Mouse (Mus musculus) forebrain, embryonic 14.5 days (tissue): ENCODE measurements around the gene Mynn. TPM values are rescaled to one million over a fixed set of nuclear protein-coding genes. Genes with fewer than 3 reads are reported as not detected.
A peak's percentile ranks its signal among the peaks of the same experiment; 100 is the strongest.

Source experiments
- ATAC-seq: fragments of 200-750 bp; cut with Nextera tagmentation; 2 replicates; pipeline ENCODE4 v1.8.0; 2017; ENCODE audit warnings: mild to moderate bottlenecking, moderate library complexity
- DNase-seq: peaks from one replicate; pipeline ENCODE4 v3.0.0-alpha.2; 2015; ENCODE audit warnings: low spot score
- H3K27ac ChIP-seq: fragments of 300-500 bp; sonication (generic); 2 replicates; pipeline ENCODE4 v1.5.1; 2014; ENCODE audit warnings: low read depth, mild to moderate bottlenecking, control low read depth, low read length, moderate library complexity
- H3K27me3 ChIP-seq: fragments of 300-500 bp; sonication (generic); replicated peaks from 2 replicates; pipeline ENCODE4 v1.6.1; 2014; ENCODE audit warnings: low read length, control low read depth, mixed read lengths; ENCODE audit not compliant: control insufficient read depth, insufficient read depth
- H3K36me3 ChIP-seq: fragments of 300-500 bp; sonication (generic); 2 replicates; pipeline ENCODE4 v1.6.1; 2014; ENCODE audit warnings: low read length, control low read depth; ENCODE audit not compliant: control insufficient read depth, insufficient read depth
- H3K4me1 ChIP-seq: fragments of 300-500 bp; sonication (generic); 2 replicates; pipeline ENCODE4 v1.6.1; 2014; ENCODE audit warnings: antibody characterized with exemption, low read length, control low read depth; ENCODE audit not compliant: control insufficient read depth, insufficient read depth
- H3K4me2 ChIP-seq: fragments of 300-500 bp; sonication (generic); 2 replicates; pipeline ENCODE4 v1.6.1; 2014; ENCODE audit warnings: mild to moderate bottlenecking, control low read depth, low read length
- H3K4me3 ChIP-seq: fragments of 300-500 bp; sonication (generic); 2 replicates; pipeline ENCODE4 v1.5.1; 2014; ENCODE audit warnings: low read depth, low read length, control low read depth
- H3K9ac ChIP-seq: fragments of 300-500 bp; sonication (generic); 2 replicates; pipeline ENCODE4 v1.6.1; 2014; ENCODE audit warnings: mild to moderate bottlenecking, low read length, control low read depth, moderate library complexity
- H3K9me3 ChIP-seq: fragments of 300-500 bp; sonication (generic); replicated peaks from 2 replicates; pipeline ENCODE4 v1.6.1; 2016; ENCODE audit warnings: low read length, control low read depth, mixed read lengths; ENCODE audit not compliant: control insufficient read depth
- WGBS: fragments of 180-500 bp; shearing (Covaris S2); extraction: QIAGEN DNeasy Blood & Tissue Kit; methylation state at CpG from one replicate; pipeline ENCODE4 v1.1.7; 2014; 5-methylcytosine and 5-hydroxymethylcytosine counted together
- polyA plus RNA-seq: library from polyadenylated mRNA; unstranded; fragments of >200 nt; fragmentation: Nextera tagmentation; extraction: Ambion mirVana; gene quantifications from 2 replicates; pipeline ENCODE4 v1.2.1, GENCODE M21; 2014

Mynn gene
- polyA plus RNA-seq, 1 experiment from 2014 or later = 35.4 TPM

- H3K4me1 ChIP-seq = peaks cover 10% of the 10 kb centered on the region
- peak overlapping the region; percentile 54 for H3K4me3 ChIP-seq
- no peaks in the 10 kb centered on the region for H3K27me3 ChIP-seq
- H3K4me2 ChIP-seq = peak overlapping the region; percentile 52
- ATAC-seq (peak; percentile 77), DNase-seq (peak; percentile 70)
- WGBS = 0% methylated on average over 59 of the region's 62 CpGs
- H3K36me3 ChIP-seq = no peaks in the 10 kb centered on the region
- H3K9me3 ChIP-seq = no peaks in the 10 kb centered on the region
- H3K27ac ChIP-seq = peak overlapping the region; percentile 6; the same call in 1 of the 2 replicates
- peak overlapping the region; percentile 70 for H3K9ac ChIP-seq
These were observed 6.6 kb upstream of the Mynn start for GRCm38 (mm10) chr3:30595111-30595832.

- Histone ChIP-seq H3K9ac (no peak overlapping the region), H3K4me2 (no peak overlapping the region), H3K4me1 (peaks cover 10% of the 10 kb centered on the region), H3K9me3 (no peaks in the 10 kb centered on the region), H3K4me3 (no peak overlapping the region), H3K27me3 (no peaks in the 10 kb centered on the region), H3K27ac (no peak overlapping the region), H3K36me3 (no peaks in the 10 kb centered on the region)
- no peak for ATAC-seq
- 88% methylated on average over 7 of the region's 7 CpGs for WGBS
- no peak for DNase-seq
These were observed 4.6 kb upstream of the Mynn start for GRCm38 (mm10) chr3:30597271-30597670.

GRCm38 (mm10) chr3:30599711-30600545 is 1.9 kb upstream of the Mynn start, which contains the start of gene Actrt3:
Actrt3 (minus strand) TSS chr3:30599939.
- peaks cover 14% of the 10 kb centered on the region for H3K4me1 ChIP-seq
- peaks cover 7% of the 10 kb centered on the region for H3K36me3 ChIP-seq
- ATAC-seq (no peak), DNase-seq (peak; percentile 59)
- H3K4me2 ChIP-seq = peak within 1 kb of the TSS; percentile 79
- H3K9ac ChIP-seq = peak within 1 kb of the TSS; percentile 61
- H3K27me3 ChIP-seq = no peaks in the 10 kb centered on the region
- peak within 1 kb of the TSS; percentile 68 for H3K4me3 ChIP-seq
- no peaks in the 10 kb centered on the region for H3K9me3 ChIP-seq
- 2% methylated on average over 32 of the region's 32 CpGs for WGBS
- peak within 1 kb of the TSS; percentile 72; the same call in 1 of the 2 replicates for H3K27ac ChIP-seq

- H3K9me3 ChIP-seq = no peaks in the 10 kb centered on the region
- ATAC-seq (no peak), DNase-seq (peak; percentile 58)
- peak overlapping the region; percentile 61 for H3K9ac ChIP-seq
- peak overlapping the region; percentile 68 for H3K4me3 ChIP-seq
- peak overlapping the region; percentile 72; the same call in 1 of the 2 replicates for H3K27ac ChIP-seq
- H3K36me3 ChIP-seq = peaks cover 11% of the 10 kb centered on the region
- H3K27me3 ChIP-seq = no peaks in the 10 kb centered on the region
- under 1% methylated on average over 14 of the region's 14 CpGs for WGBS
- peak overlapping the region; percentile 79 for H3K4me2 ChIP-seq
- peaks cover 14% of the 10 kb centered on the region for H3K4me1 ChIP-seq
These were observed 1.1 kb upstream of the Mynn start for GRCm38 (mm10) chr3:30600717-30601116.

GRCm38 (mm10) chr3:30601175-30601574 is 690 bp upstream of the Mynn start:
- ATAC-seq = peak; percentile 43
- Histone ChIP-seq H3K4me1 (peaks cover 12% of the 10 kb centered on the region), H3K9me3 (no peaks in the 10 kb centered on the region), H3K36me3 (peaks cover 14% of the 10 kb centered on the region), H3K9ac (no peak overlapping the region), H3K27ac (0 out of 2 replicates have a peak overlapping the region, but pooled peaks have one; percentile 14), H3K27me3 (no peaks in the 10 kb centered on the region), H3K4me2 (peak overlapping the region; percentile 79), H3K4me3 (peak overlapping the region; percentile 68)
- peak; percentile 96 for DNase-seq
- under 1% methylated on average over 17 of the region's 17 CpGs for WGBS

- H3K4me2 ChIP-seq = peak overlapping the region; percentile 79
- peak overlapping the region; percentile 68 for H3K4me3 ChIP-seq
- no peaks in the 10 kb centered on the region for H3K9me3 ChIP-seq
- H3K36me3 ChIP-seq = peaks cover 18% of the 10 kb centered on the region
- H3K9ac ChIP-seq = peak overlapping the region; percentile 80
- DNase-seq (no peak), ATAC-seq (no peak)
- 2% methylated on average over 13 of the region's 13 CpGs for WGBS
- peak overlapping the region; percentile 91 for H3K27ac ChIP-seq
- no peaks in the 10 kb centered on the region for H3K27me3 ChIP-seq
- H3K4me1 ChIP-seq = peaks cover 12% of the 10 kb centered on the region
These were observed 228 bp upstream of the Mynn start for GRCm38 (mm10) chr3:30601610-30602064.

- Histone ChIP-seq H3K4me1 (peaks cover 12% of the 10 kb centered on the region), H3K9me3 (no peaks in the 10 kb centered on the region), H3K36me3 (peaks cover 26% of the 10 kb centered on the region), H3K9ac (peak overlapping the region; percentile 80), H3K27ac (peak overlapping the region; percentile 91), H3K4me3 (peak overlapping the region; percentile 68), H3K27me3 (no peaks in the 10 kb centered on the region), H3K4me2 (peak overlapping the region; percentile 79)
- 0% methylated on average over 27 of the region's 27 CpGs for WGBS
- no peak for DNase-seq
- ATAC-seq = no peak; the same call in 1 of the 2 replicates
These were observed 854 bp downstream of the Mynn start for GRCm38 (mm10) chr3:30602740-30603098.

- H3K4me3 ChIP-seq = peak overlapping the region; percentile 68
- no peaks in the 10 kb centered on the region for H3K27me3 ChIP-seq
- H3K9ac ChIP-seq = no peak overlapping the region
- no peak overlapping the region for H3K27ac ChIP-seq
- peak overlapping the region; percentile 79 for H3K4me2 ChIP-seq
- H3K36me3 ChIP-seq = peaks cover 29% of the 10 kb centered on the region
- no peaks in the 10 kb centered on the region for H3K9me3 ChIP-seq
- WGBS = 29% methylated on average over 10 of the region's 10 CpGs
- DNase-seq (no peak), ATAC-seq (no peak)
- peaks cover 12% of the 10 kb centered on the region for H3K4me1 ChIP-seq
These were observed 1.4 kb downstream of the Mynn start for GRCm38 (mm10) chr3:30603256-30603655.
